Mouse (Mus musculus) forebrain, embryonic 14.5 days (tissue): ENCODE results near the gene Cops3. TPM values are rescaled to one million over a fixed set of nuclear protein-coding genes. Genes with fewer than 3 reads are reported as not detected.

Experiments
- ATAC-seq: fragments of 200-750 bp; cut with Nextera tagmentation; 2 replicates; pipeline ENCODE4 v1.8.0; 2017; ENCODE audit warnings: mild to moderate bottlenecking, moderate library complexity
- DNase-seq: peaks from one replicate; pipeline ENCODE4 v3.0.0-alpha.2; 2015; ENCODE audit warnings: low spot score
- H3K27ac ChIP-seq: fragments of 300-500 bp; sonication (generic); 2 replicates; pipeline ENCODE4 v1.5.1; 2014; ENCODE audit warnings: low read depth, mild to moderate bottlenecking, control low read depth, low read length, moderate library complexity
- H3K27me3 ChIP-seq: fragments of 300-500 bp; sonication (generic); replicated peaks from 2 replicates; pipeline ENCODE4 v1.6.1; 2014; ENCODE audit warnings: low read length, control low read depth, mixed read lengths; ENCODE audit not compliant: control insufficient read depth, insufficient read depth
- H3K36me3 ChIP-seq: fragments of 300-500 bp; sonication (generic); 2 replicates; pipeline ENCODE4 v1.6.1; 2014; ENCODE audit warnings: low read length, control low read depth; ENCODE audit not compliant: control insufficient read depth, insufficient read depth
- H3K4me1 ChIP-seq: fragments of 300-500 bp; sonication (generic); 2 replicates; pipeline ENCODE4 v1.6.1; 2014; ENCODE audit warnings: antibody characterized with exemption, low read length, control low read depth; ENCODE audit not compliant: control insufficient read depth, insufficient read depth
- H3K4me2 ChIP-seq: fragments of 300-500 bp; sonication (generic); 2 replicates; pipeline ENCODE4 v1.6.1; 2014; ENCODE audit warnings: mild to moderate bottlenecking, control low read depth, low read length
- H3K4me3 ChIP-seq: fragments of 300-500 bp; sonication (generic); 2 replicates; pipeline ENCODE4 v1.5.1; 2014; ENCODE audit warnings: low read depth, low read length, control low read depth
- H3K9ac ChIP-seq: fragments of 300-500 bp; sonication (generic); 2 replicates; pipeline ENCODE4 v1.6.1; 2014; ENCODE audit warnings: mild to moderate bottlenecking, low read length, control low read depth, moderate library complexity
- H3K9me3 ChIP-seq: fragments of 300-500 bp; sonication (generic); replicated peaks from 2 replicates; pipeline ENCODE4 v1.6.1; 2016; ENCODE audit warnings: low read length, control low read depth, mixed read lengths; ENCODE audit not compliant: control insufficient read depth
- WGBS: fragments of 180-500 bp; shearing (Covaris S2); extraction: QIAGEN DNeasy Blood & Tissue Kit; methylation state at CpG from one replicate; pipeline ENCODE4 v1.1.7; 2014; 5-methylcytosine and 5-hydroxymethylcytosine counted together
- polyA plus RNA-seq: library from polyadenylated mRNA; unstranded; fragments of >200 nt; fragmentation: Nextera tagmentation; extraction: Ambion mirVana; gene quantifications from 2 replicates; pipeline ENCODE4 v1.2.1, GENCODE M21; 2014

Gene Cops3
- polyA plus RNA-seq, 1 experiment from 2014 or later: 257 TPM

DNA sequence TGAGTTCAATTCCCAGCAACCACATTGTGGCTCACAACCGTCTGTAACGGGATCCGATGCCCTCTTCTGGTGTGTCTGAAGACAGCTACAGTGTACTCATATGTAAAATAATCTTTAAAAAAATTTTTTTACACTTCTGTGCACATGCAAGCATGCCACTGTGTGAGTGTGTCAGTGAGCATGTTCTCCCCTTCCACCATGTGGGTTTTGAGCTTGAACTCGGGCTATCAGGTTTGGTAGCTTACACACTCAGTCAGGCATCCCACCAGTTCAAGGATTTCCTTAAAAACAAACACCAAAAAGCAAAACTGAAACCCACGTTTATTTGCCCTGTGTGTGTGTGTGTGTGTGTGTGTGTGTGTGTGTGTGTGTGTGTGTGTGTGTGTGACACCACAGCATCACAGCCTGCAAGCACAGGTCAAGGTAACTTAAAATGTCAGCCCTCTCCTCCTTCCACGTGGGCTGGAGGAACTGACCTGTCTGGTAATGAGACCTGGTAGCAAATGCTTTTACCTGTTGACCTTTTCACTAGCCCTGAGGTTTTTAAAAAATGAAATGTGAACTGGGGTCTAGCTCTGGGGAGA, 24.1 kb downstream of the Cops3 start:
- H3K4me1 ChIP-seq: no peaks in the 10 kb centered on the region
- H3K36me3 ChIP-seq: peaks cover 49% of the 10 kb centered on the region
- no peak overlapping the region for H3K4me2 ChIP-seq
- no peak overlapping the region for H3K27ac ChIP-seq
- DNase-seq: no peak
- no peaks in the 10 kb centered on the region for H3K27me3 ChIP-seq
- 88% methylated on average over 6 of the region's 6 CpGs for WGBS
- H3K9ac ChIP-seq: no peak overlapping the region
- no peaks in the 10 kb centered on the region for H3K9me3 ChIP-seq
- no peak for ATAC-seq
- no peak overlapping the region for H3K4me3 ChIP-seq

DNA sequence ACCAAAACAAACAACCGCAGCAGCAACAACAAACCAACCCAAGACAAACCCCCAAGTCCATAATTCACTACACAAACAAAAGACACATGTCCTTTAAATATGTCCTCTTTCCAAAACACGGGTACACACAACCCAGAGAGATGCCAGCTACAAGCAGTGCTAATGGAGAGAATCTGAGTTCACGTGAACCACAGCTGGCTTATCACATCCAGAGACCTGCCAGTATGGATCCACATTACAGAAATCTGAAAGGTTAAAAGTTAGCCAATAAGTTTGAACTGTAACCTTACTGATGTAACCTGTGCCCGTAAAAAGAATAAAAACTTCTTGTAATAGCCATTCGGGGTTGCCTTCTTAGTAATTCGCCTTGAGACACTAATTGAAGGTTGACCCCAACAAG, 24.7 kb downstream of the Cops3 start:
- H3K4me3 ChIP-seq: no peak overlapping the region
- H3K4me2 ChIP-seq: no peak overlapping the region
- 91% methylated on average over 6 of the region's 6 CpGs for WGBS
- H3K9me3 ChIP-seq: no peaks in the 10 kb centered on the region
- no peak overlapping the region for H3K9ac ChIP-seq
- no peaks in the 10 kb centered on the region for H3K4me1 ChIP-seq
- DNase-seq (no peak), ATAC-seq (no peak)
- H3K27me3 ChIP-seq: no peaks in the 10 kb centered on the region
- no peak overlapping the region for H3K27ac ChIP-seq
- H3K36me3 ChIP-seq: peaks cover 42% of the 10 kb centered on the region

DNA sequence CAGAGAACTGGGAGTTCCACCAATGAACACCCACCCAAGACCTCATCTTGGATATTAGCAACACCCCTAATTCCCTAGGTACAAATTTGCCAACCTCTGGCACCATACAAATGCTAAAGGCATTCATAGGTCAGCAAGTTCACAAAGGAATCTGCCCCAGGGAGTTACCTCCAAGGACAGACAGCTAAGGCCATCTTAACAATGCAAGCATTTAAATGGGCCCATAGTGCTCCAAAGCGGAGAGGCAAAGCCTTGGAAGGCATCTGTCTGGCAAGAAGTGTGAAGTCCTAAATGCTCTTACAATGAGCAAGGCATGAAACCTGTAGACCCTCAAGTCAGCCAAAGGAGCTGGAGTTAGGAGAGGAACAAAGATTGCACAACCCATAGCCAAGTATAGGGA, 25.3 kb downstream of the Cops3 start:
- H3K27me3 ChIP-seq: no peaks in the 10 kb centered on the region
- H3K4me2 ChIP-seq: no peak overlapping the region
- WGBS: 75% methylated on average over 1 of the region's 1 CpGs
- no peak overlapping the region for H3K27ac ChIP-seq
- H3K9ac ChIP-seq: no peak overlapping the region
- H3K36me3 ChIP-seq: peaks cover 36% of the 10 kb centered on the region
- no peak for ATAC-seq
- H3K9me3 ChIP-seq: no peaks in the 10 kb centered on the region
- H3K4me3 ChIP-seq: no peak overlapping the region
- DNase-seq: no peak
- no peaks in the 10 kb centered on the region for H3K4me1 ChIP-seq

DNA sequence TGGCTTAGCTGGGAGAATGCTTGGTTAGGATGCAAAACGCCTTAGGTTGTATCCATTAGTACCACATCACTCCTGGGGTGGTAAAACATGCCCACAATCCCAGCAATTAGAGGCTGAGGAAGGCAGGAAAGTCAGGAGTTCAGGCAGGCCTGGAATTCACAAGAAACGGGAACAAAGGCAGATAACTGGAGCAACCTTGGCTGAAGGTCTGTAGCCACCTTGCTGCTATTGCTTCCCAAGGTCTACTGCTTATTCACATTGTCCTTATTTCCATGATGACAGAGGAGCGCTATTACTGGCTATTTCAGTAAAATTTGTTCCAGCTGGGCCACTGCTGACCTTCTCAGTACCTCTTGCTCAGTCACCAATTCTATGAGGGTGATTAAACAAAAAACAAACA, 26.4 kb downstream of the Cops3 start:
- no peak overlapping the region for H3K9ac ChIP-seq
- no peaks in the 10 kb centered on the region for H3K9me3 ChIP-seq
- peaks cover 8% of the 10 kb centered on the region for H3K4me1 ChIP-seq
- no peak overlapping the region for H3K27ac ChIP-seq
- H3K4me2 ChIP-seq: no peak overlapping the region
- H3K27me3 ChIP-seq: no peaks in the 10 kb centered on the region
- H3K36me3 ChIP-seq: peaks cover 26% of the 10 kb centered on the region
- WGBS: 75% methylated on average over 3 of the region's 3 CpGs
- DNase-seq (no peak), ATAC-seq (no peak)
- no peak overlapping the region for H3K4me3 ChIP-seq

DNA sequence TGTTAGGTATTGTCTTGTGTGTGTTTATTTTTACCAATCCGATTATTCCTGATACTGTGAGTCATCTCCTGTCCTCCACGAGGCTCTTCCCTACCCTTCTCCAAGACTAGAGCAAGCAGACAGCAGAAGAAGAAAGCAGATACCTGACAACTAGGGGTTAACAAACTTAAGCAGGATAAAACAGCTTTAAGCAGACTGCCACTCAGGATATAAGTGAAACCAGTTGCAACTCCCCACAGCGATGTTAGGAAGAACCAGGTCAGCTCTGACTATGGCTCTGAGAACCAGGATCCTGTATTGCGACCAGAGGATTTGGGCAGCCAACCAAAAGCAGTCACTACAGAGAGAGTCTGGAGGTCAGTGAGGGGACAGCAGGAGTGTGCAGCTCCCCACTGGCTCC, 28.4 kb downstream of the Cops3 start:
- Histone ChIP-seq H3K4me2 (no peak overlapping the region), H3K4me3 (no peak overlapping the region), H3K9me3 (no peaks in the 10 kb centered on the region), H3K27ac (no peak overlapping the region), H3K9ac (no peak overlapping the region), H3K36me3 (peaks cover 18% of the 10 kb centered on the region), H3K4me1 (peaks cover 8% of the 10 kb centered on the region), H3K27me3 (no peaks in the 10 kb centered on the region)
- 85% methylated on average over 4 of the region's 4 CpGs for WGBS
- ATAC-seq (no peak), DNase-seq (no peak)

DNA sequence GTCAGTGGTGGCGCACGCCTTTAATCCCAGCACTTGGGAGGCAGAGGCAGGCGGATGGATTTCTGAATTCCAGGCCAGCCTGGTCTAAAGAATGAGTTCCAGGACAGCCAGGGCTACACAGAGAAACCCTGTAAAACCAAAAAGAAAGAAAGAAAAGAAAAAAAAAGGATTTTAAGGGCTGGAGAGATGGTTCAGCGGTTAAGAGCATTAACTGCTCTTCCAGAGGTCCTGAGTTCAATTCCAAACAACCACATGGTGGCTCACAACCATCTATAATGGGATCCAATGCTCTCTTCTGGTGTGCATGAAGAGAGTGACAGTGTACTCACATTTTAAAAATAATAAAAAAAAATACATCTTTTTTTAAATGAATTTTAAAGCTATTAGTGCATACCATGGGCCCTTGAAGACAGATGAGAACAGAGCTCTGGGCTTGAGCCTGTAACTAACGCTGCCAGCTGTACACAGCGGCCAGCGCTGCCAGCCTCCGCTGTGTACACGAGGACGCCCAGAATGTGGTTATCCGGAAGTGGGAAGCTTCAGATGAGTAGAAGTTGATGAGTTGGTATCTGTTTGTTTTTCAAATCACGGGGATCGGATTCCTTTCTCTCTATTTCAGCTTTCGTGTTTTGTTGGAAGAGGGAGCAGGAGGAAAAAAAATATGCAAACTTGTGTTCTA, 29.0 kb downstream of the Cops3 start:
- H3K27ac ChIP-seq: no peak overlapping the region; the same call in 1 of the 2 replicates
- H3K4me2 ChIP-seq: peak overlapping the region; percentile 93
- WGBS: 65% methylated on average over 14 of the region's 14 CpGs
- no peaks in the 10 kb centered on the region for H3K9me3 ChIP-seq
- ATAC-seq (no peak), DNase-seq (no peak)
- no peaks in the 10 kb centered on the region for H3K27me3 ChIP-seq
- H3K4me3 ChIP-seq: peak overlapping the region; percentile 77
- peaks cover 8% of the 10 kb centered on the region for H3K4me1 ChIP-seq
- H3K9ac ChIP-seq: peak overlapping the region; percentile 96
- H3K36me3 ChIP-seq: peaks cover 19% of the 10 kb centered on the region

DNA sequence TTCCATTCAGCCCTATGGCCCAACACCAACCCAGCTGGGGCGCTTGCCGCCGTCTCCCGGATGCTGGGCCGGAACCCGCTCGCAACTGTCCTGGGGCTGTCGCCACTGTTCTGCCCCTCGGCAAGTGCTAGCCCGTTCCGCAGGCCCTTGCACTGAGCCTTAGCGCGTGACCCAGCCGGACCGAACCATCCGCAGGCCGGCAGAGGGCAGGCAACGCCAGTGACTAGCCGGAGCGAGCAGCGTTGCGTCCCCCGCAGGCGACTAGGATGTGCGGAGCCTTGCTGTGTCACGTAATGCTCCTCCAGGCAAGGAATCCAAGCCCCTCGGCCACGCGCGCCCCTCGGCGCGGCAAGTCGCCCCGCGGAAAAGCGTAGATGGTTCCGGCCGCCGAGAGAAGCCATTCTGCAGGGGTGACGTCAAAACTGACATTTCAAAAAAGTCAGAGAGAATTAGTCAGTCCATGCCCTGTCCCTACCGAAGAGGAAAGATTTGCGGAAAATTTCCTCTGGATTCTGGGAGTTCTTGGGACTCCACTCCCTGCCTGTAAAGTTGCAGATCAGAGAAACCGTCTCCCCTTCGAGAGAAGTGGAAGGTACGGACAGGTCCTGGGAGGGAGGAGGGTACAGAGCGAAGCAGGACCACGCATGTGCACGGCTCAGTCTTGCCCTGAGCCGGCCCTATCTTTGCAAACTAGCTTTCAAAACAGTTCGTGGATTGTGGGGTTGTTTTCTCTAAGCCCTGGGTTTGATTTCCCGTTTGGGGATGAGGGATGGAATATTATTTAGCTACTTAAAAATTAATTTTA, 29.8 kb downstream of the Cops3 start, which contains the start of gene Flcn:
Flcn (minus strand) TSS at position 347 of the 805 bp plus-strand sequence.
- Histone ChIP-seq H3K9me3 (no peaks in the 10 kb centered on the region), H3K4me3 (peak within 1 kb of the TSS; percentile 77), H3K36me3 (peaks cover 23% of the 10 kb centered on the region), H3K4me2 (peak within 1 kb of the TSS; percentile 93), H3K27ac (peak within 1 kb of the TSS; percentile 99), H3K4me1 (peaks cover 8% of the 10 kb centered on the region), H3K9ac (peak within 1 kb of the TSS; percentile 96), H3K27me3 (no peaks in the 10 kb centered on the region)
- DNase-seq: peak; percentile 92
- ATAC-seq: peak; percentile 98
- under 1% methylated on average over 52 of the region's 52 CpGs for WGBS

DNA sequence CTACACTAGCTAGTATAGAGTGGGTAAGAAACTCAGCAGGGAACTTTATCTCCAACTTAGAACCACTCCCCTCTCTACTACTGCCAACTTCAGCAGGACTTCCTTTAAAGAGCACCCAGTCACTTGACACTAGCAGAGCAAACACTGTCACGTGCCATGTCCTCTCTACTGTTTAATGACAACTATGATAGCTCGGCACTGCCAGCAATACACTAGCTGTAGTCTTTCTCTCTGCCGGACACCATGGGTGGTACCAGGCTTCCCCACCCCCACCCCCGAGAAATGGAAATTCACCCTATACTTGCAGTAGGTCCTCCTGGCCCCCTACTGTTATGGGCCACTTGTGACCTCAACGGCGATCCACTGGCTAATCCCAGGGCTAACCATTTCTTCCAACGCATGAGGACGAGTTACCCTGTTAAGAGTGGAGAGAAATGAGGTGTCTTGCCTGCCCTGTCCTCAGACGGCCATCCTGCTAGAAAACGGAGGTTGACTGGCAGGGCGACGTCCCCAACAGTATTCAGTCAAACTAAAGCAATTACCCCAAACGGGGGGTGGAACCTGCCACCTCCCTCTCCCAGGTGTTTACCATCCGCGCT, 30.5 kb downstream of the Cops3 start:
- peak; percentile 14 for DNase-seq
- peak overlapping the region; percentile 99 for H3K27ac ChIP-seq
- WGBS: 1% methylated on average over 15 of the region's 15 CpGs

More for the DNA sequence above, 30.5 kb downstream of the Cops3 start:
- Histone ChIP-seq H3K27me3 (no peaks in the 10 kb centered on the region), H3K4me3 (peak overlapping the region; percentile 77), H3K9me3 (no peaks in the 10 kb centered on the region), H3K9ac (peak overlapping the region; percentile 96), H3K4me2 (peak overlapping the region; percentile 93), H3K4me1 (peaks cover 8% of the 10 kb centered on the region), H3K36me3 (peaks cover 30% of the 10 kb centered on the region)
- peak; percentile 27 for ATAC-seq
